Mouse (Mus musculus): Measurements from ENCODE around the gene Kpnb1.
"Not testable (repeated sequence)": the region's sequence is repeated elsewhere in the genome, so short reads cannot be mapped to it uniquely, and the experiment has no call there.

The Kpnb1 gene

DNA sequence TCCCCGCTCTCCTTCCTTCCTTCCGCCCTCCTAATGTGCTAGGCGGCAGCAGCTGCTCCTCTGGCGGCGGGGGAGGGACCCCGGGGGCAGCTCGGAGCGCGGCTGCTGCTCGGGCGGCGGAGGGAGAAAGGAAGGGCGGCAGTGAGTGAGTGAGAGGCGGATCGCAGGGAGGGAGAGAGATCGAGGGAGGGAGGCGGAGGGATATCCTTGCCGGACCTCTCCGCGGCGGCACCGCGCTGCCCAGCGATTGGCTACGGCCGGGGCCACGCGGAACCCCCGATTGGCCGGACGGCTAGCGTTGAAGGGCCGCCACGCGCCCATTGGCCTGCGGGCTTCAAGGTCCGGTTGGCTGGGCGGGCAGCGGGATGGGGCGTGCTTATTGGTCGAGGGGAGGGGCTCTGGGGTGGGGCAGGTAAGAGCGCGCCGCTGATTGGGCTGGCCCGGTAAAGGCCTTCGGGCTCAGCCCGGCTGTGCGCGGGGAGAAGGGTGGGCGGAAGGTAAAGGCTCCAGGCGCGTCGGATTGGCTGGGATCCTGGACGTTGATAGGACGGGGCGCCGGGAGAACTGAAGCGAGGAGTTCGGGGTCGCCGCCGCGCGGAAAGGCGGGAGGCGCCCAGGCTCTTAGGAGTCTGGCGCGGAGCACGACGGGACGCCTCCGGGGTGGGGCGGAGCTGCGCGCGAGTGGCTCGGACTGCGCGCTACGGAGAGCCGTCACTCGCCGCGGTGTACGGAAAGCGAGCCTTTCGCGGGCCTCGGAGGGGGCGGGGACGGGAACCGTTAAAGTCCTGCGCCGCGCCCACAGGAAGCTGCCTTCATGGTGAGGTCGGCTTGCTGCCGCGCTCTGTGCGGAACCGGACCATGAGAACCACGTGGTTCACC lies at the start of gene Kpnb1:
Kpnb1 (minus strand) TSS at position 118 of the 879 bp plus-strand sequence.
- DNase-seq (ENCODE audit: low spot score), result peak; percentile 95

DNA sequence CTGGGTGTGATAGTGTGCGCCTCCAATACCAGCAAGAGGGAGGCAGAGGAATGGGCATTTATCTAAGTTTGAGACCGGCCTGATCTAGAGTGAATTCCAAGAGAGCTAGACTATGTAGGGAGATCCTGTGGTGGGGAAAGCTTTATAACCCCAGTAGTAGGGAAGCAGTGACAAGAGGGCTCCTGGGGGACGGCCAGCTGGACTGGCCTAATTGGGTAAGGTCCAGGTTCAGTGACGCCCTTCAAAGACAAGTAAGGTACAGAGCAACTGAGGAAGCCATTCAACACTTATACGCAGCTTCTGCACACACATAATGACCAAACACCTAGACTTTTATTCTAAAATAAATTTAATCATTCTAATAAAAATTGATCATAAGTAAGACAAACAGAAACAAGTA lies 44.8 kb upstream of the Kpnb1 start:
- no peak for DNase-seq (ENCODE audit: low spot score)

DNA sequence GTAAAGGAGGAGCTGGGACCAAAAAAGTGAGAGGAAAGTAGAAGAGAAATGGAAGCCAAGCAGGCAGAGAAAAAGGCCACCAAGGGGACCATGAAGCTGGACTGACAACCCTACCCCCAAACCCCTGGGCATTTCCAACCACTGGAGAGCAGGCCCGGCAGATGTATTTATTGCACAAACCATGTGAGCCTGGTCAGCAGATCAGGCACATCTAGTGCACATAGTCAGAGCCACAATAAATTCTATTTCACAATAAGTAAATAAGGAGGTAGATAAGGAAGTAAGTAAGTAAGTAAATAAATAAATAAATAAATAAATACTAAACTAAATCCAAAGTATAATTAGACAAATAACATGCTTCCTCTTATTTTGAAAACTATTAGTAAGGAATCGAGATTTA lies 41.7 kb upstream of the Kpnb1 start:
- DNase-seq (ENCODE audit: low spot score), result no peak

DNA sequence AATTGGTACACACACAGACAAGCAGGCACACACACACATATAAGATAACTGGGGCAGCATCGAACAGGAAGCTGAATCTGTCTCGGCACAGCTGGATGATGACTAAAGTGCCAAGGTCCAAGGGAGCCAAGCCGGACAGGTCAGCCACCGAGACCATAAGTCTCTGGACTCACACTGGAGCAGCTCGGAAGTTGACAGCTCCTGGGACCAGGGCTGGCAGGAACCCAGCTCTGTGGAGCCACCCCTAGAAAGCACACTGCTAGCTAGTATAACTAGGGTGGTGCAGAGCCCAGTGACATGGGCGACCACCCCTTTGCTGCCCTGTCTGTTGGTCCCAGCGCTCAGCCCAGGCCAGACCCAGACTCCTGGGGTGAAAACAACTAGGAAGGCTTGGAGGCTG lies 41.3 kb upstream of the Kpnb1 start:
- no peak for DNase-seq (ENCODE audit: low spot score)

DNA sequence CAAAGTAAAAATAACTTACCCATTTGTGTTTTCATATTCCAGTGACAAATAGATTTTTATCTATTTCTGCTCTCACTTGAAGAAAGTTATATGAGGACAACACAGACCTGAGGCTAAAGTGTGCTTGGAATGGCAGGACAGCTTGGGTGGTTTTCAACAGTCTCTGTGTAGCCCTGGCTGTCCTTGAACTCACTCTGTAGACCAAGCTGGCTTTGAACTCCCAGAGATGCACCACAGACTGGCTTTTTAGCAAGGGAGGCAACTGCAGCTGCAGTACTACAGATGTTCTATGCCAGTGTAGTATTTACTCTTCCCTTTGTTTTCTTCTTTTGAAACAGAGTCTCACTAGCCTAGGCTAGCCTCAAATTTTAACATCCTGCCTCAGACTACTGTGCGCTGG lies 38.5 kb upstream of the Kpnb1 start:
- no peak for DNase-seq (ENCODE audit: low spot score)

DNA sequence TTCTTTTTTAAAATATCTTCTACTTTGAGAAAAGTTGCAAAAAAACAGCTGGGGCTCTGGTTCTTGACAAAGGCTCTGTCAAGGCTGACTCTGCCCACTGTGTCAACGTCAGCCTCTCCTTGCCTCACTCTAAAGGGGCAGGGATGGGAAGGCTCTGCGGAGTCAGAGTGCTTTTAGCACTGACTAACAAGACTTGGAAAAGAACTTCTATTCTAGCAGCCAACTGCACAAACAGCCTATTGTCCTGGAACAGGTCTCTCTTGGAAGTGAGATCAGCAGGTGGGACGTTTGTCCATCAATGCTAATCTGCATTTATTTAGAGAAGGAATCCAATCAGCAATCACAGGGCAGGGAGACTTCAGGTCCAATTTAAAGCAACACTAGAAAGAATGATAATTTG lies 35.8 kb upstream of the Kpnb1 start:
- DNase-seq (ENCODE audit: low spot score), result no peak

DNA sequence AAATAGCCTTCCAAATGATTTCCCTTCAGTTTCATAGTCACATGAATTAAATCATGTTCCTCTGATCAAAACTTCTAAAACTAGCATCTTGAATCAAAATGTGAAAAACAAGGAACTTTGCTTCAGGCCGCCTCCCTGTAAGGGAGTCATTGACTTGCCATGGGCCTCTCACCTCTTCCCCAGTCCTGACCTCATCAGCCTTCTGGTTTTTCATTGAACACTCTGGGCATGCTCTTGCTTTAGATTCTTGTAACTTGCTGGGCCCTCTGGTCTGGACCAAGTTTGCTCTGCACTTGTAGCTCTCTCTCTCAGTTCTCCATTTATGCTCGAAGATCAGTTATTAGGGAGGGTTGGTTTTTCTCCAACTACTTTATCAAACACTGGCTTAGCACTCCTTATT lies 33.9 kb upstream of the Kpnb1 start:
- DNase-seq (ENCODE audit: low spot score), result no peak

DNA sequence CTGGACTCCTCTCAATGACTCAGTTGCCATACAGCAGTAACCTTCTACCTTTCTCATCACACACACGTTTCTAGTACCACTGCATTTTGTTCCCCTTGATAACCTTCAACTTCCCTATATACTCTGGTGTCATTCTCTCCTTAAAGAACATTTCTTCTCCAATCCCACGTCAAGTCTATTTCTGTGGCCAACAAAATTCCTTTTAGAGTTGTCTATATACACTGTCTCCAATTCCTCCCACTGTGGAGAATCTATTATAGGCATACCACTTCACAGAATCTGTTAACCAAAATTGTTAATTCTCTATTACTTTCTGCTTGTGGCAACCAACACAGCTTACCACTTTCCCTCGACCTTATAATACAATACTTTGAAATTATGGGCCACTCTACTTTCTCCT lies 32.5 kb upstream of the Kpnb1 start:
- no peak for DNase-seq (ENCODE audit: low spot score)

DNA sequence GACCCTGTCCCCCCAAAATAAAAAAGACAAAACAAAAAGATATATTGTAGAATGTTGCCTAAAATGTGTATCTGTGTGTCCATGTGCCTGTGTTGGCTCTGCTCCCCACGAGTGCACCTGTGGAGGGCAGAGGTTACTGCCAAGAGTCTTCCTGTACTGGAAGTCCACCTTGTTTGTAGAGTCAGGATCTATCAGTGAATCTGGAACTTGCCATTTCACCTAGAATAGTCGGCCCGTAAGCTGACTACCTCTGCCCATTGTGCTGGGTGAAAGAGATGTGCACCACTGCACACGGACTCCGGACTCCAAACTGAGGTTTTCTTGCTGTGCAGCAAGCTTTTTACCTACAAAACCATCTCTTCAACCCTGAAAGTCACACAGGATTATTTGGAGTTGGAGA lies 26.7 kb upstream of the Kpnb1 start:
- DNase-seq (ENCODE audit: low spot score), result no peak

DNA sequence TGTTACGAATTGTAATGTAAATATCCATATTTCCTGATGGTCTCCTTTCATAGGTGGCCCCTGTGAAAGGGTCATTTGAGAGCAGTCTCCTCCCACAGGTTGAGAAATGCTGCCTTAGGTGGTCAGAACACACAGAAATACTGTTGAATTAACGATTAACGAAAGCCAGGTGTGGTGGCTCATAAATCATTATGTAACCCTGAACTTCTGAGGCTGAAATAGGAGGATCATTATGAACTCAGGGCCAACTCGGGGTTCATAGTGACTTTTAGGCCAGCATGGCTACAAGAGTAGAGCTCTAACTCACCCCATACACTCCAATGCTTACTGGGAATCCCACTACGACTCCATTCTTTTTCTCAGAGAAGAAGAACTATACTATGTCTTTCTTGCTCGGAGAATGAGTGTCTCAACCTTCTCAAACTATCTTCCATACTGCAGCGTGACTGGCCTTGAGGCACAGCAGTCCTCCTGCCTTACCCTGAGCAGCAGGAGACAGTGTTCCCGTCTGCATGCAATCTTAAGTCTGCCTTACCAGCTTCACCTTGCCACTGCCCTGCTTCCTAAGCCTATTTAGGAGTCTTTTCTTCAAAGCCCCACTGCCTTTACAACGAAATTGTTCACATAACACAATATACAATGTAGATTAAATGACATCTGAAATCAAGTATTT lies 23.2 kb upstream of the Kpnb1 start:
- DNase-seq (ENCODE audit: low spot score), result no peak

DNA sequence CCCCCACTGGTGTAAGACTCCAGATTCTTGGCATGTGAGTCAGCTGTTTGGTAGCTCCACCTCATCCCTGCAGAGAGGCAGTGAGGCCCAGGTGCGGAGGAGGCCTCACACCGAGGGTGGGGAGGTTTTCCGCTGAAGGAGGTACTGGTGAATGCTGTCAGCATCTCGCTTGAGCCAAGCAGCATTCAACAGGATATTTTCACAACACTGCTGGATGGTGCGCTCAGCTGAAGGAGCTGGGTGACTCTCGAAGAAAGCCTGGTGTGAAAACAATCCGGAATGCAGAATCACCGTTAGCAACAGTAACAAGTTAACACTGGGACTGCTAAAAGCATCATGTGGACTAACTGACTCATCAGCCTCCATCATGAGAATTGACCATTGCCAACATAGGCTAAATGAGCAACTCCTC lies 19.3 kb upstream of the Kpnb1 start:
- DNase-seq (ENCODE audit: low spot score), result peak; percentile 7

DNA sequence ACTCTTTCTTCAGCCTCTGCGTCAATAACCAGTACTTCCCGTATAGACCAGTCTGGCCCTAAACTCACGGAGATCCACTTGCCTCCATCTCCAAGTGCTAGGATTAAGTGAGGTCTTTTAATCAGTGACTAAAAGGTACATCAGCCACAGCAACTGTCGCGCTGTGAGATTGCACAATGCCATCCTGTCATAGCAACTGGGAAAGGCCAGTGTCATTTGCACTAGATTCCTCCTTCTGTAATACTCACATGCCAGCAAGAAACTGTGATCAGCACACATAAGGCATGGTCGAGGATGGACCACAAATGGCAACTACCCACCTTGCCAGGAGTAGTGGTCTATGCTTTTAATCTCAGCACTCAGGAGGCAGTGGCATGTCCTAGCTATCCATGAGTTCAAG lies 11.8 kb upstream of the Kpnb1 start:
- DNase-seq (ENCODE audit: low spot score), result no peak

DNA sequence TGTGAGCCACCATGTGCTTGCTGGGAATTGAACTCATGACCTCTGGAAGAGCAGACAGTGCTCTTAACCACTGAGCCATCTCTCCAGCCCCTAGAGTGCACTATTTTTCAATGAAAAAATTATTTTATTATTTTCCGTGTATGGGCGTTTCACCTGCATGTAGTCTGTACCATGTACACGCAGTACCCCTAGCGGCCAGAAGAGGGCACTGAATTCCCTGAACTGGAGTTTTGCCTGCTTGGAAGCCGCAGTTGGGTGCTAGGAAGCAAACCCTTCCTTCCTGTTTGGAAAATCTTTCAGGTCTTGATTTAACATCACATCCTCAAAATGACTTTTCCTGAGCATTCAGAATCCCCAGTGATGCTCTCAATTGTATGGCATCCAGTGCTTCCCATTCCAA lies 10.9 kb upstream of the Kpnb1 start:
- DNase-seq (ENCODE audit: low spot score), result peak; percentile 29

DNA sequence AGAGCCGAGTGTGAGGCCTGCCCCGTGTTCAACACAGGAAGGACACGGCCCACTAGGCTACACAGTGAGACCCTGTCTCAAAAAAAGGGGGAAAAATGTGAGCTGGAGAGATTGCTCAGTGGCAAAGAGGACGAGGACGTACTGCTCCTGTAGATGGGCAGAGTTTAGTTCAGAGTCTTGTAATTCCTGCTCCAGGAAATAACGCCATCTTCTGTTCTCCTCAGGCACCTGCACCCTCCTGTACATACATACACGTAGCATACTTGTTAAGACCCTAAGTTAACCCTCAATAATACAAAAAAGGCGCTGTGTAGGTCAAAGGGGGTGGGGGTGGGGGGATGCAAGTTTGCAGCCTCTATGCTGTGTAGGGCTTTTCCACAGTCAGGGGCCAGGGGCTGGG lies 9.3 kb upstream of the Kpnb1 start:
- no peak for DNase-seq (ENCODE audit: low spot score)

DNA sequence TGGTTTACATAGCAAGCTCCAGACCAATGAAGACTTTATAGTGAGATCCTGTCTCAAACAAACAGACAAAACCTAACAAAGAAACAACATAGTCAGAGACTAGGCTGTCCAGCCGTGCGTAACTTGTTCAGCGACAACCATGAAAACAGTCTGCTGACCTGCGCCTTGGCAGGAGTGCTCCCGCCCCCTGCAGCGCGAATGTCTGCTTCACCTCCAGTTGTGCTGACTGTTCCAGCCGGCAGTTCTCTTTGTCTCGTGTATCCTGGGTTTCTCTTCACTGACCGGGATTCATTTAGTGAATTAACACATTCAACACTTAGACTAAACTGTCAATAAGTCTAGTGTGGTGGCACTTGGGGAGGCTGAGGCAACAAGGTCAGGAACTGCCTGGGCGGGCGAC lies 8.9 kb upstream of the Kpnb1 start:
- no peak for DNase-seq (ENCODE audit: low spot score)

DNA sequence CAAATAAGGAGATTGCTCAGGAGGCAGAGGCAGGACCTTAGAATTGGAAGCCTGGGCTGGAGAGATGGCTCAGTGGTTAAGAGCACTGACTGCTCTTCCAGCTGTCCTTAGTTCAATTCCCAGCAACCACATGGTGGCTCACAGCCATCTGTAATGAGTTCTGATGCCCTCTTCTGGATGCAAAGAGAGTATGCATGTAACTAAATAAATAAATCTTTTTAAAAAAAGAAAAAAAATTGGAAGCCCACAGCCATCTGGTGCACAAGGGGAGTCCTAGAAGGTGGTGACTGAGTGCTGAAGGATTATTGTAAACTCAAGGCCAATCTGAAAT lies 4.9 kb upstream of the Kpnb1 start:
- DNase-seq (ENCODE audit: low spot score), result no peak

DNA sequence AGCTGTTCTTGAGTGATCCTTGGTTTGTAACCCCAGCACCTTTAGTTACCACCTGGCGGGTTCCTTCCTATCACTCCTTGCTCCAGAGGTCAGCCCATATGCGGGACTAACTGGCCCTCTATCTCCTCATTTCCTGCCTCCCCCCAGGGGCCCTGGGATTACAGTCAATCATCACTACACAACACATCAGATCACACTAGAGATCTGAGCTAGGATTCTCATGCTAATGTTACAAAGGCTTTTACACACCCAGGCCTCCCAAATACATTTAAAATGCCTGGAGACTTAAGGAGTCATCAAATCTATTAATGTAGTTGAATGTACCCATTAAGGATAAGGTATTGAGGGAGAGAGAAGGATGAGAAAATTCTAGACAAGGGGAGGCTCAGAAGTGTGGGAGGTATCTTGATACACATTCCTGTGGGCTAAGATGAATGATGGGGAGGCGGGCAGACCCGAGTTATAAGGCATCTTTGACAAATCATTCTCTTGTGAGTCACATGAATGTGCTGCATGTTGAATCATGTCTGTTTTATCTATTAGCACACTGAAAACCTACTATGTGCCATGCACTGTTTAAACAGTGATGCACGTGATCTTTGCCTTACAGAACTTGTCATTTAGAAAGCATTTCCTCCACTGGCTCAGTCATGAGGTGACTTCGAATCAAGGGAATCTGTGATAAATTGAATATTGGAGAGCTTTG lies 4.4 kb upstream of the Kpnb1 start:
- no peak for DNase-seq (ENCODE audit: low spot score)

DNA sequence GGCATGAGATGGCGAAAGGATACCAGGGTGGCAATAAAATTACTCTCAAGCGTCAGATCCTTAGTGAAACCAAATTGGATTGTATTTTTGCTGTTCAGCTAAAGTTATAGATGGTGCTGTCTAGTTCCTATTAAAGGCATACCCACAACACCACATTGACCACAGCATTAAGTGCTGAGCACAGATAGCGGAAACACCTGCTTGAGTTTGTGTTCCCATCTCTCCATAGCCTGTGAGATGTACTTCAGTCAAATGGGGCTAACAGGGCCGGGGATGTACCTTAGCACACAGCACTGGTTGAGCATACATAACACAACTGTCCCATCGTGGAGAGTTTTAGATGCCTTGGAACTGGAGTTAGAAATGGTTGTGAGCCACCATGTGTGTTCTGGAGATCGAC lies 3.3 kb upstream of the Kpnb1 start:
- DNase-seq (ENCODE audit: low spot score), result no peak

DNA sequence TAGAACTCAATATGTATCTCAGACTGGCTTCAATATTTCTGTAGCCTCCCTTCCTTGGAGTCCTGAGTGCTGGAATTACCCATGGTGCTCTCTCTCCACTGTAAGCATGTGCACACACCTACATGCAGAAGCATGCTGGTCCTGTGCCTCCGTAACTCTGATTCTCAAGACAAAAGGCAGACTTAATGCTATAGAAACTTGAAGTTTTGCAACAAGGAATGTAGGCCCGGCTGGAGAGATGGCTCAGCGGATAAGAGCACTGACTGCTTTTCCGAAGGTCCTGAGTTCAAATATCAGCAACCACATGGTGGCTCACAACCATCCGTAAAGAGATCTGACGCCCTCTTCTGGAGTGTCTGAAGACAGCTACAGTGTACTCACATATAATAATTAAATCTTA lies 2.0 kb upstream of the Kpnb1 start:
- not testable (repeated sequence) for DNase-seq (ENCODE audit: low spot score)

DNA sequence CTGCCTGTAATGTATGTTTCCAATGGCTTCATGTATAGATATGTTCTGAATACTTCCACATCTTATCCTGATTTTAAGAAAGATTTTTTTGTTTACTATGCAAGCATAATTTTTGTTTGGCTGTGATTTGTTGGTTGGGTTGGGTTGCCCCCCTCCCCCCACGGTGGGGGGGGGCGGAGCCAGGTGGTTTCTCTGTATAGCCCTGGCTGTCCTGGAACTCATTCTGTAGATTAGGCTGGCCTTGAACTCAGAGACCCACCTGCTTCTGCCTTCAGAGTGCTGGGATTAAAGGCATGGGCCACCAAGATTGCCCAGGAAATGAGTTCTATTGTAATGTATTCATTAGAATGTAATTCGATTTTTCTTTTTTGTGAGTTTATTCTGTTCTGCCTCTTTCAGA lies 1.6 kb upstream of the Kpnb1 start:
- DNase-seq (ENCODE audit: low spot score), result no peak

DNA sequence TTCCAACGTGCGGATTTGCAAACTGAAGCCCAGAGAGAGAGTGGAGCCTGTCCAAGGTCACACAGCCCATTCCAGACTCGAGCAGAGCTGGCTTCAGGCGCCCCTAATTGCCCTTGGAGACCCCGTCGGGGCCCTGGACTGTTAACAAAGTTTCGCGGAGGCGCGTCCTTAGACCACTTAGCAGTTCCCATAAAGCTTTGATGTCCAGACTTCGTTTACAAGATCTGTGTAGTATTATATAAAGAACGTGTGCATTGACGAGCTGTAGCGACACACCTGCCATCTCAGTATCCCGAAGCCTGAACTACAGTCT lies 918 bp upstream of the Kpnb1 start:
- no peak for DNase-seq (ENCODE audit: low spot score)

DNA sequence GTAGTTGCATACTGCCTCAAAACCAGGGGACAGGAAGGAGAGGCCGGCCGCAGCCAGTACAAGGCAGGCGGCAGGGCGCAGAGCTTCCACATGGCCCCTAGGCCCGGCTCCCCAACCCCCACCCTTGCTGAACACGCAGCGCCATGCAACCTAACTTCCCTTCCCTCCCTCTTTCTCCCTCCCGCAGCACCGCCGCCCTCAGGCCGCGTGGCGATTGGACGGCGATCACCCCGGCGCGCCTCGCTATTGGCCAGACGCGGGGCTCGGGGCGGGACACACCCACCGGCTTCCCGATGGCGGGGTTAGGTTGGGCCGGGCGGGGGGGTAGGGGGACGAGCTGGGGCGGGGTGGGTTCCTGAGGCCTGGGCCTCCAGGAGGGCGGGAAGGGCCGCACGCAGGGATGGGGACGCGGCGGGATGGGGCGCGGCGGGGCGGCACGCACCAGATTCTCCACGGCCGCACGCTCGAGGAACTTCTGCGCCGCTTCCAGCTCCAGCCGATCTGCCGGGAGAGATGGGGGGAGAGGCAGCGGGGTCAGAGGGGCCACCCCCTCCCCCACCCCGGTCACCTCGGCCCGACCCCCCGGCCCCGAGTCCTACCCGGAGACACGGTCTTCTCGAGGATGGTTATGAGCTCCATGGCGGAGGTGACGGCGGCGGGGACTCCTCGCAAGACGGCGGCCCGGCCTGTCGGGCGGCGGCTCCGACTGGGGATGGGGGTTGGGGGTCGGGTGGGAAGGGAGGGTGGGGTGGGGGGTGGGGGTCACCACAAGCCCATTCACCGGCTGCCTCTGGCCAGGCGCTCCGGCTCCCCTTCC lies 526 bp downstream of the Kpnb1 start:
- peak; percentile 94 for DNase-seq (ENCODE audit: low spot score)
